Mouse (Mus musculus): ENCODE results near the gene Mfsd12. TPM values are rescaled to one million over a fixed set of nuclear protein-coding genes. Genes with fewer than 3 reads are reported as not detected.
A peak's percentile ranks its signal among the peaks of the same experiment; 100 is the strongest.

Gene Mfsd12
- polyA plus RNA-seq, 1 experiment from 2014 or later: 4.7 TPM

GRCm38 (mm10) chr10:81365672-81366476, 8.6 kb downstream of the Mfsd12 start, which contains the start of gene 4930404N11Rik:
Gene 4930404N11Rik, minus strand, starts transcription at chr10:81365816.
- Histone ChIP-seq H3K4me3 (ENCODE audit: low read depth, low read length) (peak within 1 kb of the TSS; percentile 33), H3K9ac (ENCODE audit: low read depth, low read length) (peak within 1 kb of the TSS; percentile 56), H3K27me3 (ENCODE audit: control insufficient read depth, insufficient read depth, low read length) (no peaks in the 10 kb centered on the region), H3K27ac (ENCODE audit: low read depth, low read length) (peak within 1 kb of the TSS; percentile 25), H3K4me1 (ENCODE audit: control insufficient read depth, insufficient read depth, low read length) (peaks cover 52% of the 10 kb centered on the region), H3K9me3 (replicated peaks; ENCODE audit: control insufficient read depth, low read length) (no peaks in the 10 kb centered on the region), H3K4me2 (peak within 1 kb of the TSS; percentile 69), H3K36me3 (ENCODE audit: control insufficient read depth, insufficient read depth, low read length) (peaks cover 40% of the 10 kb centered on the region)
- ATAC-seq (replicated peaks; ENCODE audit: insufficient number of reproducible peaks, low FRiP score, low TSS enrichment): no peak
- WGBS (ENCODE audit: insufficient replicate concordance): 29% methylated on average over 12 of the region's 12 CpGs

- WGBS (ENCODE audit: insufficient replicate concordance): 74% methylated on average over 6 of the region's 6 CpGs
- ATAC-seq (replicated peaks; ENCODE audit: insufficient number of reproducible peaks, low FRiP score, low TSS enrichment): no peak
- Histone ChIP-seq H3K4me1 (ENCODE audit: control insufficient read depth, insufficient read depth, low read length) (peaks cover 46% of the 10 kb centered on the region), H3K36me3 (ENCODE audit: control insufficient read depth, insufficient read depth, low read length) (peaks cover 45% of the 10 kb centered on the region), H3K4me2 (no peak overlapping the region), H3K4me3 (ENCODE audit: low read depth, low read length) (no peak overlapping the region), H3K9me3 (replicated peaks; ENCODE audit: control insufficient read depth, low read length) (no peaks in the 10 kb centered on the region), H3K27me3 (ENCODE audit: control insufficient read depth, insufficient read depth, low read length) (no peaks in the 10 kb centered on the region), H3K27ac (ENCODE audit: low read depth, low read length) (peak overlapping the region; percentile 25; the same call in 1 of the 2 replicates), H3K9ac (ENCODE audit: low read depth, low read length) (no peak overlapping the region)
Observed at GRCm38 (mm10) chr10:81366477-81367206, 9.4 kb downstream of the Mfsd12 start.

GRCm38 (mm10) chr10:81367207-81367495, 9.9 kb downstream of the Mfsd12 start:
- 93% methylated on average over 6 of the region's 6 CpGs for WGBS (ENCODE audit: insufficient replicate concordance)
- no peak overlapping the region for H3K4me3 ChIP-seq (ENCODE audit: low read depth, low read length)
- no peak for ATAC-seq (replicated peaks; ENCODE audit: insufficient number of reproducible peaks, low FRiP score, low TSS enrichment)
- H3K27me3 ChIP-seq (ENCODE audit: control insufficient read depth, insufficient read depth, low read length): no peaks in the 10 kb centered on the region
- H3K9me3 ChIP-seq (replicated peaks; ENCODE audit: control insufficient read depth, low read length): no peaks in the 10 kb centered on the region
- no peak overlapping the region for H3K4me2 ChIP-seq
- H3K36me3 ChIP-seq (ENCODE audit: control insufficient read depth, insufficient read depth, low read length): peaks cover 45% of the 10 kb centered on the region
- H3K9ac ChIP-seq (ENCODE audit: low read depth, low read length): no peak overlapping the region
- H3K4me1 ChIP-seq (ENCODE audit: control insufficient read depth, insufficient read depth, low read length): peaks cover 41% of the 10 kb centered on the region
- H3K27ac ChIP-seq (ENCODE audit: low read depth, low read length): no peak overlapping the region

- 92% methylated on average over 10 of the region's 10 CpGs for WGBS (ENCODE audit: insufficient replicate concordance)
Observed at GRCm38 (mm10) chr10:81375322-81375721, 18.0 kb downstream of the Mfsd12 start.

GRCm38 (mm10) chr10:81376561-81377361, 19.5 kb downstream of the Mfsd12 start:
- peak overlapping the region; percentile 97 for H3K9ac ChIP-seq (ENCODE audit: low read depth, low read length)
- H3K27me3 ChIP-seq (ENCODE audit: control insufficient read depth, insufficient read depth, low read length): no peaks in the 10 kb centered on the region
- H3K36me3 ChIP-seq (ENCODE audit: control insufficient read depth, insufficient read depth, low read length): peaks cover 4% of the 10 kb centered on the region
- peak overlapping the region; percentile 83 for H3K4me2 ChIP-seq
- peaks cover 21% of the 10 kb centered on the region for H3K4me1 ChIP-seq (ENCODE audit: control insufficient read depth, insufficient read depth, low read length)
- H3K9me3 ChIP-seq (replicated peaks; ENCODE audit: control insufficient read depth, low read length): no peaks in the 10 kb centered on the region
- H3K27ac ChIP-seq (ENCODE audit: low read depth, low read length): 0 out of 2 replicates have a peak overlapping the region, but pooled peaks have one; percentile 18
- peak overlapping the region; percentile 93 for H3K4me3 ChIP-seq (ENCODE audit: low read depth, low read length)
- WGBS (ENCODE audit: insufficient replicate concordance): 32% methylated on average over 6 of the region's 6 CpGs
- no peak for ATAC-seq (replicated peaks; ENCODE audit: insufficient number of reproducible peaks, low FRiP score, low TSS enrichment)

More at GRCm38 (mm10) chr10:81375322-81375721, 18.0 kb downstream of the Mfsd12 start:
- Histone ChIP-seq H3K27ac (ENCODE audit: low read depth, low read length) (no peak overlapping the region), H3K4me2 (no peak overlapping the region), H3K4me1 (ENCODE audit: control insufficient read depth, insufficient read depth, low read length) (peaks cover 18% of the 10 kb centered on the region), H3K9ac (ENCODE audit: low read depth, low read length) (no peak overlapping the region), H3K9me3 (replicated peaks; ENCODE audit: control insufficient read depth, low read length) (no peaks in the 10 kb centered on the region), H3K36me3 (ENCODE audit: control insufficient read depth, insufficient read depth, low read length) (peaks cover 13% of the 10 kb centered on the region), H3K27me3 (ENCODE audit: control insufficient read depth, insufficient read depth, low read length) (no peaks in the 10 kb centered on the region), H3K4me3 (ENCODE audit: low read depth, low read length) (no peak overlapping the region)
- ATAC-seq (replicated peaks; ENCODE audit: insufficient number of reproducible peaks, low FRiP score, low TSS enrichment): no peak

- H3K4me1 ChIP-seq (ENCODE audit: control insufficient read depth, insufficient read depth, low read length): peaks cover 26% of the 10 kb centered on the region
- H3K4me2 ChIP-seq: peak overlapping the region; percentile 83
- no peaks in the 10 kb centered on the region for H3K27me3 ChIP-seq (ENCODE audit: control insufficient read depth, insufficient read depth, low read length)
- peaks cover 4% of the 10 kb centered on the region; the same call in 1 of the 2 replicates for H3K36me3 ChIP-seq (ENCODE audit: control insufficient read depth, insufficient read depth, low read length)
- H3K9ac ChIP-seq (ENCODE audit: low read depth, low read length): peak overlapping the region; percentile 97
- ATAC-seq (replicated peaks; ENCODE audit: insufficient number of reproducible peaks, low FRiP score, low TSS enrichment): no peak
- H3K27ac ChIP-seq (ENCODE audit: low read depth, low read length): no peak overlapping the region
- no peaks in the 10 kb centered on the region for H3K9me3 ChIP-seq (replicated peaks; ENCODE audit: control insufficient read depth, low read length)
- H3K4me3 ChIP-seq (ENCODE audit: low read depth, low read length): peak overlapping the region; percentile 93
- 43% methylated on average over 2 of the region's 2 CpGs for WGBS (ENCODE audit: insufficient replicate concordance)
Observed at GRCm38 (mm10) chr10:81377362-81377664, 20.0 kb downstream of the Mfsd12 start.

GRCm38 (mm10) chr10:81377793-81378552, 20.7 kb downstream of the Mfsd12 start, which contains the start of gene Fzr1:
Gene Fzr1, minus strand, starts transcription at chr10:81378516.
- no peak; the same call in 1 of the 2 replicates for ATAC-seq (replicated peaks; ENCODE audit: insufficient number of reproducible peaks, low FRiP score, low TSS enrichment)
- H3K4me2 ChIP-seq: peak within 1 kb of the TSS; percentile 83
- no peaks in the 10 kb centered on the region for H3K9me3 ChIP-seq (replicated peaks; ENCODE audit: control insufficient read depth, low read length)
- under 1% methylated on average over 56 of the region's 59 CpGs for WGBS (ENCODE audit: insufficient replicate concordance)
- H3K36me3 ChIP-seq (ENCODE audit: control insufficient read depth, insufficient read depth, low read length): peaks cover 1% of the 10 kb centered on the region; the same call in 1 of the 2 replicates
- H3K4me3 ChIP-seq (ENCODE audit: low read depth, low read length): peak within 1 kb of the TSS; percentile 93
- peak within 1 kb of the TSS; percentile 97 for H3K9ac ChIP-seq (ENCODE audit: low read depth, low read length)
- peak within 1 kb of the TSS; percentile 79 for H3K27ac ChIP-seq (ENCODE audit: low read depth, low read length)
- peaks cover 29% of the 10 kb centered on the region for H3K4me1 ChIP-seq (ENCODE audit: control insufficient read depth, insufficient read depth, low read length)
- no peaks in the 10 kb centered on the region for H3K27me3 ChIP-seq (ENCODE audit: control insufficient read depth, insufficient read depth, low read length)
